Mouse (Mus musculus): ENCODE measurements around the gene 4933407L21Rik. TPM values are rescaled to one million over a fixed set of nuclear protein-coding genes. Genes with fewer than 3 reads are reported as not detected.

Gene 4933407L21Rik
- 1.1 and 1.5 TPM in 2 replicates for polyA plus RNA-seq (2012; rRNA removed)

GRCm38 (mm10) chr1:85928057-85928687 is at the start of gene 4933407L21Rik:
Gene 4933407L21Rik (plus strand): TSS chr1:85928483.

GRCm38 (mm10) chr1:85894231-85894747 is 34.0 kb upstream of the 4933407L21Rik start, which contains the start of gene Itm2c:
Gene Itm2c (plus strand): TSS chr1:85894281.

GRCm38 (mm10) chr1:85960873-85961272 is 32.6 kb downstream of the 4933407L21Rik start, which contains the start of gene Gpr55:
Gene Gpr55 (minus strand): TSS chr1:85961007.

Other genes with a start within 250 kb of the 4933407L21Rik start
- 2.2 and 2.5 TPM in 2 replicates for gene A630001G21Rik, start 149.8 kb upstream of the 4933407L21Rik start, polyA plus RNA-seq (2012; rRNA removed)
- gene Cab39, start 135.0 kb upstream of the 4933407L21Rik start, polyA plus RNA-seq (2012; rRNA removed): 66.5 and 85.3 TPM in 2 replicates
- 86.2 and 112 TPM in 2 replicates for gene Itm2c, start 34.2 kb upstream of the 4933407L21Rik start, polyA plus RNA-seq (2012; rRNA removed)
- 0.01 TPM in 2 replicates for gene Gpr55, start 32.5 kb downstream of the 4933407L21Rik start, polyA plus RNA-seq (2012; rRNA removed)
- not detected in 2 replicates for gene Spata3, start 88.3 kb downstream of the 4933407L21Rik start, polyA plus RNA-seq (2012; rRNA removed)
- gene 2810459M11Rik, start 117.4 kb downstream of the 4933407L21Rik start, polyA plus RNA-seq (2012; rRNA removed): 0.53 and 1.3 TPM in 2 replicates
- 112 and 125 TPM in 2 replicates for gene Psmd1, start 135.9 kb downstream of the 4933407L21Rik start, polyA plus RNA-seq (2012; rRNA removed)
- not detected in 2 replicates for gene Htr2b, start 183.5 kb downstream of the 4933407L21Rik start, polyA plus RNA-seq (2012; rRNA removed)
- 1.2 and 3.4 TPM in 2 replicates for gene Gm21972, start 205.2 kb downstream of the 4933407L21Rik start, polyA plus RNA-seq (2012; rRNA removed)
- 20.2 and 23.9 TPM in 2 replicates for gene Armc9, start 226.3 kb downstream of the 4933407L21Rik start, polyA plus RNA-seq (2012; rRNA removed)